Mouse (Mus musculus): ENCODE measurements around the gene Fam198b. TPM values are rescaled to one million over a fixed set of nuclear protein-coding genes. Genes with fewer than 3 reads are reported as not detected.

Fam198b gene
- total RNA-seq, 2 experiments from 2014 or later, result 31.6 to 31.7 TPM

DNA sequence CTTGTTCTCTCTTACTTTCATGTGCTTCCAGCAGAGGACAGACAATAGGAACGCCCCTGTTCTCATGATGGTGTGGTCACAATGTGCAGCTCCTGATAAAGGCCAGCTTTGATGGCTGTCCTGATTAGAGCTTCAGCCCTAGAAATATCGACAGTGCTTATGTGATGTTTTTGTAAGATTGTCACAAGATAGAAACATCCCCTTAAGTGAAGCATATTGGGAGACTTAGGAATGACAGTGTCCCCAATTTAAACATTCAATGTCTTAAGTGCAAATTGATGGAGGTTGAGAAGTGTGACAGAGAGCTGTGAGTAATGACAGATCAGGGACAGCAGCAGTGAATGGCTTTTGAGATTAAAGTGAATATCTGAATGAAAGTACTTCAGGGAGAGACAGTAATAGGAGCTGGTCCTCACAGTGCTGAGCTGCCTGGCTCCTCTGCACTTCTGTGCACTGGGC is 99.7 kb downstream of the Fam198b start:
- DNase-seq, result no peak

DNA sequence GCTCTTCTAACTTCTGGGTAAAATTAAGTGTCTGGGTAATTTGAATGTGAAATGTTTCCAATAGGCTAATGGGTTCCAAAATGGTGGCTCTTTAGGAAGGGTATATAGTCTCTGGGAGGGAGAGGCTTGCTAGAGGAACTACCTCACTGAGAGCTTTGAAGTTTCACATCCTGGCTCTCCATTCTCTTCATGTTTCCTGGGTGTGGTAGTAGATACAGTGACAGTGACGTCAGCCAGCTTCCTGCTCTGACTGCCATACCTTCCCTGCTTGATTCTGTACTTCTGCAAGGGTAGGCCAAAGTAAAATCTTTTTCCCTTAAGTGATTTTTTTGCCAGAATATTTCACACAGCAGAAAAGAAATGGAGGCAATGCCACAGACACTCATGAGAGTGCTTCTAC is 100.2 kb downstream of the Fam198b start:
- DNase-seq, result no peak

DNA sequence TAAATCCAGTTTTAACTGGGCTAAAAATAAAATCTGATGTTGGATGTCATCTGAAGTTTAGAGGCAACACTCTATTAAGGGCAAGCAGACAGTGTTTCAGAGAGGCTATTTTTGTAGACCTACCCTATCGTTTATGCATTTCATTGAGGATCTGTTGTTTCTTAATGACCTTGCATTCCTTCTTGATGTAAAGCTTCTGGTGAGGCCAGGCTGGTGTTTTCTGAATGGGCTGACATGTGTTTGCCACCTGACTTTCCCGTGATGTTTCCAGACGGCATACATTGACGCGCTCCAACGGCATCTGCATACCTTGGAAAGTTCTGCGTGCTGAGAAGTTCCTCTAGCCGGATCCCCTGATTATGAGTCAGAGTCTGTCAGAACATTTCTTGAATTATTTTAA is 104.9 kb downstream of the Fam198b start:
- DNase-seq, result no peak

DNA sequence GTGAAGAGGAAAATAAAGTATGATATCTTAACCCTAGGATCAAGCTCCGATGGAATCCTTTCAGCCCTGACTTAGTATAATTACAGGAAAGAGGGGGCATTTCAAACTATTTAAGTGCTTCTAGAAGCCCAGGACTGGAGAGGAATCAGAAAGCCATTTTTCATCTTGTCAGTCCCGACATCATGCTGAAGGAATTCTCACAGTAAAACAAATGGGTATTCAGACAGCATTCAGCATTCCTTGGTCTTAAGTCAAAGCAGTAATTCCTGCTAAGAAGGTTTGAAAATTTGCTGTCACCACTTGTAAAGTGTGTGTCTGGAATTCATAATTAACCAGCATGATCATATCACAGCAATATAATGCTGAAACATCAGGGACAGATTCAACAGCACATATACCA is 105.6 kb downstream of the Fam198b start:
- no peak for DNase-seq

DNA sequence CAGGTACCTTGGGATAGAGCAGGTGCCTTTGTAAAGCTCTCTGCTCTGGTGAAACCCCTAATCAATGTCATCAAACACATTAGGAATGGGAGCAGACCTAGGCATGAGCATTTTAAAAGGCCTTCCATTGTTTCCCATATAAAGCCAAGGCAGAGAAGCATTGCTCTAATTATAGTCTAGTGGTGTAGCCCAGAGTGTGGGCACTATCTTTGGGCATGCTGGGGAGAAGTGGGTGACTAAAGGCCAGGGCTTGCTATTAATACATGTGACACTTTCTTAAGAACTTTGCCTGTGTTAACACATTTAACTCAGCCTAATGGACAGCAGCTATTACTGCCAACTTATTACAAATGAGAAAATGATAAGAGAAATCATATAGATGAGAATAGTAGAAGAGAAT is 106.1 kb downstream of the Fam198b start:
- no peak for DNase-seq

DNA sequence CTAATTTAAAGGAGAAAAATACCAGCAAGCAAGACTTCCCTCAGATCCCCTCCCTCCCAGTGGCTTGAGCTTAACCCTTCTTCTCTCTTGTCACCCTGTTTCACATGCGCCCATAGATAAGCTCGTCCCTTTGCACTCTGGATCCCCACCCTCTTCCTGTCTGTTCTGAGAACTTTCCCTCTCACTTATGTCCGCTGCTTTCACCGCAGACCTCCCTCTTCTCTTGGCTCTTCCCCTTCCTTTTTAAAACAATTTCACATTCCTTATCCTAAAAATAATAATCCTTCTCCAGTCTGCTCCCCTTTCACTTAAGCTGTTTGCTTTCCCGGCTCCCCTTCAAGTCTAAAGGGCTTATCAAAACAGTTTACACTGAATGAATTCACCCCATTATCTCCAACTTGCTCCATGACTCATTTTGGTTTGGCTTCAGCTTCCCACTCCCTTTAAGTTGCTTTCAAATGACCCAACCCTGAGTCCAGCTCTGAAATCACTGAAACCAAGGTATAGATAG is 109.8 kb downstream of the Fam198b start:
- DNase-seq, result no peak

DNA sequence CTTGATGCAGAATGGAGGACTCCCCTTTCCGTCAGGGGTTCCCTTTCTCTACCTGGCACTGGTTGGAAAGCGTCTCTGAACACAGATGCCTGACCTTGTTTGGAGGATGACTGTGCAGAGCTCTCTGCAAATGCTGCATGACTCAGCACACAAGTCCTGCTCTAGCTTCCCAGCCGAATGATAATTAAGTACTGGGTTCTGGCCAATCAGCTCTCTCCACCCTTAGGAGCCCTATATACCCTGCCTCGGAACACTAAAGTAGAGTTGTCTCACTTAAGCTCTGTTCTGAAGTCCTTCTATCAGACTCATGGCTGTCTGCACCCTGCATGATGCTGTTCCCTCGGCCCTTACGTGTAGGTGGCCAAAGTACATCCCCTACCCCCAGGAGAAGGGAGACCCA is 111.4 kb downstream of the Fam198b start:
- peak; percentile 26 for DNase-seq

Other genes with a start within 250 kb of the Fam198b start
- 1 to 10 TPM in 1 of 2 experiments, under 1 TPM in 1; 0.51 to 2.2 TPM for gene Rxfp1, start 146.7 kb upstream of the Fam198b start, total RNA-seq (2021)
- gene Tmem144, start 31.8 kb upstream of the Fam198b start, total RNA-seq (2021), result 1 to 10 TPM; 5.2 to 8.4 TPM

Measured in adrenal gland, postnatal 10 days (tissue).